Mouse (Mus musculus) ES-Bruce4 (cell line): ENCODE measurements around the gene Car15.

Experiments
- CTCF ChIP-seq: IDR thresholded peaks from one replicate; pipeline ENCODE4 v1.8.1; 2011; ENCODE audit warnings: low read depth, low read length
- EP300 ChIP-seq: IDR thresholded peaks from 2 replicates; pipeline ENCODE4 v1.6.1; 2011; ENCODE audit warnings: low read depth, low read length; ENCODE audit not compliant: insufficient read depth
- POLR2A ChIP-seq: IDR thresholded peaks from one replicate; pipeline ENCODE4 v1.8.1; 2011; ENCODE audit warnings: low read length; ENCODE audit not compliant: insufficient read depth

DNA sequence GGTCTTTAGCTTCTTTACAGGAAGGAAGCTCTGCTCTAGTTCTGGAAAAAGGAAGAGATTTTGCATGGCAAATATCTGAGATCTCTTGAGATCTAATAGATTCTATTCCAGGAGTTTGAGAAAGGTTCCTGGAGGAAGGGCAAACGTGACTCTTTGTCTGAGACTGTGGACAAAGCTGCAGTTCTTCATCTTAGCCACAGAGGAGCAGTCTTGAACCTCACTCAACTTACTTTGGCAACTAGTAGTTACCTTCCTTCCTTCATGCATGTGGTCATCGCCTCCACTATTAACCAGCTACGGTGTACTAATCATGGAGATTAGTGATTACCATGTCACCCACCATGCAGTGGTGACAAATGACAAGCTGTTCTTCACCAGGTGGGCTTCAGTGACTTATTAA lies 52.8 kb downstream of the Car15 start:
- no peak for TF ChIP-seq CTCF
- TF ChIP-seq POLR2A, result no peak
- no peak for TF ChIP-seq EP300
